Comparison of ENCODE assay signal across 13 mouse cellular contexts in genomic region chr5:81736008-81736407, GRCm38 (mm10).
DNase-seq lines count a peak whose midpoint lies in the region; ATAC-seq and TF ChIP-seq lines count a peak whose summit lies in the region.
"Had no signal": no experiment of that assay in that cellular context is flagged by ENCODE, and none has a peak within 500 bp of the region (broad histone marks: within the 10 kb centered on the region; RNA-seq: fewer than 3 reads in every experiment).

No protein-coding gene starts in this region.

- H3K4me2 ChIP-seq in forebrain, embryonic 16.5 days (ENCODE audit: low read length), result no peak overlapping the region
- H3K4me2 ChIP-seq: limb, embryonic 12.5 days had no signal

- no peaks in the 10 kb centered on the region for H3K36me3 ChIP-seq in forebrain, embryonic 16.5 days (ENCODE audit: control insufficient read depth, insufficient read depth)
- H3K36me3 ChIP-seq: limb, embryonic 12.5 days had no signal

- H3K4me1 ChIP-seq in forebrain, embryonic 16.5 days (replicated peaks; ENCODE audit: control insufficient read depth, insufficient read depth, low read length), result peaks cover 6% of the 10 kb centered on the region; the same call in 1 of the 2 replicates

- WGBS in forebrain, embryonic 16.5 days, result 53% methylated on average over 3 of the region's 3 CpGs

- peak; percentile 83 for ATAC-seq in forebrain, embryonic 16.5 days
- ATAC-seq: liver, postnatal 0 days had no signal

- H3K27ac ChIP-seq in left cerebral cortex, adult 2 months, result no peak overlapping the region
- H3K27ac ChIP-seq in forebrain, embryonic 16.5 days (ENCODE audit: low read length), result no peak overlapping the region
- H3K27ac ChIP-seq: limb, embryonic 12.5 days had no signal

- peak; percentile 37 for DNase-seq in left cerebral cortex, postnatal 4 days
- no peak for DNase-seq in left cerebral cortex, adult 2 months (ENCODE audit: extremely low spot score in 1 of 2, low spot score in 2 of 2)
- DNase-seq in cerebellum, adult 18-20 months, result peak; percentile 77 to 84
- DNase-seq in layer of hippocampus, postnatal 36 days, result peak; percentile 19 to 65
- DNase-seq in adipocyte (ENCODE audit: low spot score), result no peak
- DNase-seq in embryo, embryonic 10 days (ENCODE audit: low spot score), result no peak
- DNase-seq: gastrocnemius, postnatal 36 days; kidney, adult 11 months; liver, postnatal 0 days; lung, postnatal 4 days; right cerebral cortex, postnatal 25 days had no signal

- H3K9ac ChIP-seq in forebrain, embryonic 16.5 days (replicated peaks; ENCODE audit: low read depth, low read length), result no peak overlapping the region
- H3K9ac ChIP-seq: limb, embryonic 12.5 days; liver, postnatal 0 days had no signal

- H3K27me3 ChIP-seq in forebrain, embryonic 16.5 days (replicated peaks; ENCODE audit: control insufficient read depth, insufficient read depth, low read length), result no peaks in the 10 kb centered on the region
- H3K27me3 ChIP-seq: limb, embryonic 12.5 days had no signal

- intact Hi-C loops in left cerebral cortex, postnatal 4 days (cut with DNase I), result no loop called here
- intact Hi-C loops in left cerebral cortex, adult 2 months (cut with DNase I), result no loop called here

- H3K9me3 ChIP-seq in forebrain, embryonic 16.5 days (ENCODE audit: control insufficient read depth, low read length), result no peaks in the 10 kb centered on the region
- H3K9me3 ChIP-seq: limb, embryonic 12.5 days had no signal

- H3K4me3 ChIP-seq in left cerebral cortex, adult 2 months, result no peak overlapping the region
- H3K4me3 ChIP-seq in forebrain, embryonic 16.5 days (replicated peaks; ENCODE audit: low read length), result no peak overlapping the region
- H3K4me3 ChIP-seq: limb, embryonic 12.5 days had no signal

- no peak for TF ChIP-seq CTCF in left cerebral cortex, adult 2 months (IDR thresholded peaks at IDR 0.05)

Comparison
In these comparisons a context has a peak if more than half of its experiments do, and no peak if none do; other contexts are left out.
1. DNase-seq: peak in left cerebral cortex, postnatal 4 days (single experiment), cerebellum, adult 18-20 months (2 of 2) and layer of hippocampus, postnatal 36 days (2 of 2); none in left cerebral cortex, adult 2 months (0 of 2), adipocyte (single experiment) and embryo, embryonic 10 days (single experiment).